Mouse (Mus musculus): ENCODE data around the gene Eaf1. TPM values are rescaled to one million over a fixed set of nuclear protein-coding genes. Genes with fewer than 3 reads are reported as not detected.

Eaf1 gene
- 91.3 TPM for polyA plus RNA-seq (2014; fragmentation: Illumina TruSeq; extraction: RNeasy Lipid Tissue Mini Kit (QIAGEN cat#74804); ENCODE audit: low read depth, low replicate concordance)

GRCm38 (mm10) chr14:31494349-31494974, at the start of gene Eaf1:
Eaf1 (plus strand) TSS chr14:31494399.

DNA sequence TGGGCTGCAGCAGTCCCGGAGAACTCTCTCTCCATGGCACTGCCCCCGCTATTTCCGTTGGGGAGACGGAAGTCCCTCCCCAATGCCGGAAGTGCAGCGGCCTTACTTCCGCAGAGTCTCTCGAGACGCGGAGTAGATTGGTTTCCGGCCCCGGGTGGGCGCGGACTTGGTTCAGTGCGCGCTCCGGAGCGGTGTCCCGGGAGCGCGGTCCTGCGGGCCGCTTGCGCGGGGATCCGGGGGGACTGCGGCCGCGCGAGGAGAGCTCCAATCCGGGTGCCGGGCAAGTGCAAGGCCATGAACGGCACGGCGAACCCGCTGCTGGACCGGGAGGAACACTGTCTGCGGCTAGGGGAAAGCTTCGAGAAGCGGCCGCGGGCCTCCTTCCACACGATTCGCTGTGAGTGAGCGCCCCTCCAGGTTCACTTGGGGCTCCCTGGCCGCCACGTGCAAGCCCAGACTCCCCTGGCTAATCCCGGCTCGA, 816 bp downstream of the Eaf1 start, which contains the start of gene Mettl6:
Gene Mettl6, minus strand, starts transcription at position 66 of the 481 bp plus-strand sequence.

Other genes with a start within 250 kb of the Eaf1 start
- 9.7 TPM for gene Phf7, start 243.1 kb upstream of the Eaf1 start, polyA plus RNA-seq (2014; fragmentation: Illumina TruSeq; extraction: RNeasy Lipid Tissue Mini Kit (QIAGEN cat#74804); ENCODE audit: low read depth, low replicate concordance)
- gene Bap1, start 242.9 kb upstream of the Eaf1 start, polyA plus RNA-seq (2014; fragmentation: Illumina TruSeq; extraction: RNeasy Lipid Tissue Mini Kit (QIAGEN cat#74804); ENCODE audit: low read depth, low replicate concordance) = 8.6 TPM
- 0.12 TPM for gene Dnah1, start 170.5 kb upstream of the Eaf1 start, polyA plus RNA-seq (2014; fragmentation: Illumina TruSeq; extraction: RNeasy Lipid Tissue Mini Kit (QIAGEN cat#74804); ENCODE audit: low read depth, low replicate concordance)
- 177 TPM for gene Capn7, start 157.8 kb upstream of the Eaf1 start, polyA plus RNA-seq (2014; fragmentation: Illumina TruSeq; extraction: RNeasy Lipid Tissue Mini Kit (QIAGEN cat#74804); ENCODE audit: low read depth, low replicate concordance)
- gene Sh3bp5, start 58.3 kb upstream of the Eaf1 start, polyA plus RNA-seq (2014; fragmentation: Illumina TruSeq; extraction: RNeasy Lipid Tissue Mini Kit (QIAGEN cat#74804); ENCODE audit: low read depth, low replicate concordance) = 125 TPM
- 43.9 TPM for gene Mettl6, start 641 bp downstream of the Eaf1 start, polyA plus RNA-seq (2014; fragmentation: Illumina TruSeq; extraction: RNeasy Lipid Tissue Mini Kit (QIAGEN cat#74804); ENCODE audit: low read depth, low replicate concordance)
- gene Colq, start 96.9 kb downstream of the Eaf1 start, polyA plus RNA-seq (2014; fragmentation: Illumina TruSeq; extraction: RNeasy Lipid Tissue Mini Kit (QIAGEN cat#74804); ENCODE audit: low read depth, low replicate concordance) = not detected
- gene Gm49387, start 146.5 kb downstream of the Eaf1 start, polyA plus RNA-seq (2014; fragmentation: Illumina TruSeq; extraction: RNeasy Lipid Tissue Mini Kit (QIAGEN cat#74804); ENCODE audit: low read depth, low replicate concordance) = not detected
- 7.1 TPM for gene Btd, start 146.6 kb downstream of the Eaf1 start, polyA plus RNA-seq (2014; fragmentation: Illumina TruSeq; extraction: RNeasy Lipid Tissue Mini Kit (QIAGEN cat#74804); ENCODE audit: low read depth, low replicate concordance)
- 22.7 TPM for gene Hacl1, start 146.9 kb downstream of the Eaf1 start, polyA plus RNA-seq (2014; fragmentation: Illumina TruSeq; extraction: RNeasy Lipid Tissue Mini Kit (QIAGEN cat#74804); ENCODE audit: low read depth, low replicate concordance)

Measured in adrenal gland, adult 10 weeks (tissue).